Mouse (Mus musculus) heart, adult 2 months (tissue): Measurements from ENCODE around the gene Adrb1. TPM values are rescaled to one million over a fixed set of nuclear protein-coding genes. Genes with fewer than 3 reads are reported as not detected.

Experiments used
- DNase-seq, 2 experiments: peaks; one replicate each; pipeline ENCODE4 v3.0.0; 2021
- H3K27ac ChIP-seq: fragments of 200-600 bp; 2 replicates; pipeline ENCODE4 v1.8.1; 2022
- H3K27me3 ChIP-seq: fragments of 200-500 bp; 2 replicates; pipeline ENCODE4 v1.6.1; 2012; ENCODE audit warnings: mild to moderate bottlenecking, low read length, inconsistent platforms, mixed read lengths; ENCODE audit not compliant: control insufficient read depth, insufficient read depth
- H3K36me3 ChIP-seq: fragments of 200-500 bp; 2 replicates; pipeline ENCODE4 v1.6.1; 2012; ENCODE audit warnings: low read length, inconsistent platforms; ENCODE audit not compliant: control insufficient read depth, insufficient read depth
- H3K4me1 ChIP-seq: fragments of 200-500 bp; 2 replicates; pipeline ENCODE4 v1.6.1; 2011; ENCODE audit warnings: low read length; ENCODE audit not compliant: control insufficient read depth, insufficient read depth
- H3K4me3 ChIP-seq: fragments of 200-600 bp; 2 replicates; pipeline ENCODE4 v1.8.1; 2022
- H3K79me2 ChIP-seq: fragments of 200-500 bp; replicated peaks from 2 replicates; pipeline ENCODE4 v1.6.1; 2012; ENCODE audit warnings: mild to moderate bottlenecking, inconsistent platforms, low read length, moderate library complexity, mixed read lengths; ENCODE audit not compliant: control insufficient read depth, insufficient read depth
- H3K9ac ChIP-seq: fragments of 200-500 bp; 2 replicates; pipeline ENCODE4 v1.6.1; 2012; ENCODE audit warnings: low read depth, mild to moderate bottlenecking, control low read depth, inconsistent platforms, low read length, mixed read lengths
- CTCF ChIP-seq: fragments of 200-600 bp; IDR thresholded peaks from 2 replicates; pipeline ENCODE4 v1.8.1; 2022; ENCODE audit warnings: antibody characterized with exemption, mild to moderate bottlenecking, moderate library complexity
- EP300 ChIP-seq: fragments of 200-500 bp; IDR thresholded peaks from 2 replicates; pipeline ENCODE4 v1.6.1; 2011; ENCODE audit warnings: low read depth, low read length, control low read depth; ENCODE audit not compliant: insufficient read depth
- POLR2A ChIP-seq: fragments of 200-500 bp; IDR thresholded peaks from 2 replicates; pipeline ENCODE4 v1.6.1; 2011; ENCODE audit warnings: mild to moderate bottlenecking, low read depth, low read length, control low read depth; ENCODE audit not compliant: insufficient read depth
- WGBS: fragments of 180-500 bp; shearing (Covaris S2); methylation state at CpG from one replicate; pipeline ENCODE4 v1.1.7; 2018; 5-methylcytosine and 5-hydroxymethylcytosine counted together
- intact Hi-C: fragments of 180-260 bp; cut with DNase I; formaldehyde crosslinking; loops from one replicate; pipeline ENCODE4 v1.15.1; 2025
- polyA plus RNA-seq: library from polyadenylated mRNA; depleted of rRNA; stranded (reverse); fragments of >200 nt; gene quantifications from 2 replicates; pipeline ENCODE4 v1.2.3, GENCODE M21; 2012
- total RNA-seq, 2 experiments: library from RNA; stranded (reverse); gene quantifications; 2 replicates each; pipeline ENCODE4 v1.2.3; 2021

The Adrb1 gene
- total and polyA plus RNA-seq, 3 experiments = 18.0 to 28.4 (median 20.5) TPM

DNA sequence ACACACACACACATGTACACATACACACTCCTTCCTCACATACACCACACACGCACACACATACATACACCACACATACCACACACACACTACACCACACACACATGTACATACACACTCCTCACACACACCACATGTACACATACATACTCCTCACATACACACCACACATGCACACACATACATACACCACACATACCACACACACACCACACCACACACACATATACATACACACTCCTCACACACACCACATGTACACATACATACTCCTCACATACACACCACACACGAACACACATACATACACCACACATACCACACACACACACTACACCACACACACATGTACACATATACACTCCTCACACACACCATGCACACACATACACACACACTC is 36.3 kb downstream of the Adrb1 start:
- no peaks in the 10 kb centered on the region for H3K36me3 ChIP-seq
- no peak for DNase-seq
- intact Hi-C loops = no loop called here
- H3K79me2 ChIP-seq = no peaks in the 10 kb centered on the region
- no peaks in the 10 kb centered on the region for H3K27me3 ChIP-seq
- 98% methylated on average over 2 of the region's 2 CpGs for WGBS
- no peak overlapping the region for H3K27ac ChIP-seq
- peaks cover 21% of the 10 kb centered on the region for H3K4me1 ChIP-seq
- no peak overlapping the region for H3K4me3 ChIP-seq
- TF ChIP-seq POLR2A (0 out of 2 replicates have a peak, but pooled peaks have one; percentile 1), EP300 (no peak), CTCF (no peak)
- H3K9ac ChIP-seq = no peak overlapping the region

DNA sequence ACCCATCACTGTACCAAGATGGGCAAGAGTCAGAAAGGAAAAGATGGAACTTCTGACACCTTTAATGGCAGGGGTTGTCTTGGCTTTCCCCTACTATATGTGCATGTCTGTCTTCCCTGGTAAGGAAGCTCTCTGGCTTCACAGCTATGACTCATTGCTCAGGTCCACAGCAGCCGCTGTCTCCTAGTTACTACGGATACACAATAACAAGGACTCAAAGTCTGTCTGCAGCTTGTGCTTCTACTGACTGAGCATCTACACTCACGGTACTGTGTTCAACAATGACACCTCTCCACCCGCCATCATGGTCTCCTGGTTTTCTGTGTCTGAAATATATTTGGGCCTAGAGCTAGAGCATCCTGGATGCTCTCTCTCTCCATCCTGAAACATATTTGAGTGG is 37.7 kb downstream of the Adrb1 start:
- H3K36me3 ChIP-seq = no peaks in the 10 kb centered on the region
- H3K9ac ChIP-seq = no peak overlapping the region
- WGBS = 38% methylated on average over 4 of the region's 4 CpGs
- H3K27me3 ChIP-seq = no peaks in the 10 kb centered on the region
- H3K4me1 ChIP-seq = peaks cover 21% of the 10 kb centered on the region
- no peaks in the 10 kb centered on the region for H3K79me2 ChIP-seq
- H3K27ac ChIP-seq = no peak overlapping the region; the same call in 1 of the 2 replicates
- no peak for TF ChIP-seq EP300
- TF ChIP-seq POLR2A = no peak
- no peak for TF ChIP-seq CTCF
- no peak overlapping the region for H3K4me3 ChIP-seq
- intact Hi-C loops = no loop called here
- DNase-seq = no peak

- Histone ChIP-seq H3K27ac (peak overlapping the region; percentile 54), H3K4me1 (peaks cover 21% of the 10 kb centered on the region), H3K27me3 (no peaks in the 10 kb centered on the region), H3K4me3 (no peak overlapping the region), H3K36me3 (no peaks in the 10 kb centered on the region), H3K79me2 (no peaks in the 10 kb centered on the region), H3K9ac (no peak overlapping the region)
- 46% methylated on average over 8 of the region's 8 CpGs for WGBS
- intact Hi-C loops = no loop called here
- TF ChIP-seq EP300 (no peak), CTCF (no peak), POLR2A (no peak)
- no peak for DNase-seq
These were observed 38.4 kb downstream of the Adrb1 start for GRCm38 (mm10) chr19:56760306-56760940.

DNA sequence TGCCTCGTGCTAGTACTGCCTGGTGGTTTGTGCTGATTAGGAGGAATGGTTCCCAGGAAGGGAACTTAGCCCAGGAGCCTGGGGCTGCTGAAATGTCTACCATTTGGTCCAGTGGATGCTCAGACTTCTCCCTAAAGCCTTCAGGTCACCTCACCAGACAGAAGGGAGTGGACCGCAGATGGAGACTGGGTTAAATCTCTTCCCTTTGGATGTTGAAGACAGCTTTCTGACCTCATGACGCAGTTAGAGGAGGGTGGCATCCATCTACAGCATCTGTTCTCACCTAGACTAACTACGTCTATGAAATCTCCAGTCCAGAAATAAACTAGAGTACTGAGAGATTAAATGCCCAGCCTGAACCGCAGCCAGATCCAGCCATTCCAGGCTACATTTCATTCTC is 39.1 kb downstream of the Adrb1 start:
- intact Hi-C loops = no loop called here

GRCm38 (mm10) chr19:56761727-56762126 is 39.7 kb downstream of the Adrb1 start:
- whole genome bisulfite sequencing = 77% methylated on average over 2 of the region's 2 CpGs
- DNase-seq = no peak
- intact Hi-C loops = no loop called here
- Histone ChIP-seq H3K79me2 (no peaks in the 10 kb centered on the region), H3K4me1 (peaks cover 19% of the 10 kb centered on the region), H3K27ac (peak overlapping the region; percentile 54), H3K9ac (no peak overlapping the region), H3K4me3 (no peak overlapping the region), H3K27me3 (no peaks in the 10 kb centered on the region), H3K36me3 (no peaks in the 10 kb centered on the region)
- no peak for TF ChIP-seq POLR2A
- no peak for TF ChIP-seq EP300
- no peak for TF ChIP-seq CTCF

More for the DNA sequence above, 39.1 kb downstream of the Adrb1 start:
- Histone ChIP-seq H3K79me2 (no peaks in the 10 kb centered on the region), H3K27me3 (no peaks in the 10 kb centered on the region), H3K36me3 (no peaks in the 10 kb centered on the region), H3K4me3 (no peak overlapping the region), H3K27ac (peak overlapping the region; percentile 54), H3K9ac (no peak overlapping the region), H3K4me1 (peaks cover 21% of the 10 kb centered on the region)
- WGBS = 60% methylated on average over 5 of the region's 5 CpGs
- DNase-seq = no peak
- 0 out of 2 replicates have a peak, but pooled peaks have one; percentile 10 for TF ChIP-seq EP300
- no peak for TF ChIP-seq CTCF

GRCm38 (mm10) chr19:56762686-56763085 is 40.7 kb downstream of the Adrb1 start:
- H3K79me2 ChIP-seq = no peaks in the 10 kb centered on the region
- TF ChIP-seq CTCF = no peak
- TF ChIP-seq POLR2A = no peak
- TF ChIP-seq EP300 = no peak
- peaks cover 13% of the 10 kb centered on the region for H3K4me1 ChIP-seq
- no peak overlapping the region for H3K4me3 ChIP-seq
- no peak overlapping the region for H3K9ac ChIP-seq
- WGBS = 96% methylated on average over 4 of the region's 4 CpGs
- no peaks in the 10 kb centered on the region for H3K27me3 ChIP-seq
- no peak for DNase-seq
- no peak overlapping the region for H3K27ac ChIP-seq
- H3K36me3 ChIP-seq = no peaks in the 10 kb centered on the region
- intact Hi-C loops = no loop called here
